ENCODE assay signal across 20 mouse cellular contexts in the genomic region with DNA sequence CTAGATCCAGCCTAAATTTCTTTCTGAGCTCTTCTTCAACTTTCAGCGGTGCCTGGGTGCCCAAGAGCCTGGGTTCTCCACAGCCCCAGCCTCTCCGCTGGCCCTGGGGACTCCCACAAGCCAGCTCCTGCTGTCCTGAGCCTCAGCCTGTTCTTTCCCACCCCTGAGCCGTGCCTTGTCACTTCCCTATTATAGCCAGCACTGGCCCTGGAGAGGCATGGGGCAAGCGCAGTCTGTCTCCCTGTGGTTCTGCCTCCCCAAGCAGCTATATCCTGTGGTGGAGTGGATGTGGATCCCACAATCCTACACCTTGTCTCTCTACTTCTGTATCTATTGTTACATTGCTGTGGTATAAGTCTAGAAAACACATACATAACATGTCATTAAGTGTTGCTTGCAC.
"Had no signal": no experiment of that assay in that cellular context is flagged by ENCODE, and none has a peak within 500 bp of the region (broad histone marks: within the 10 kb centered on the region; RNA-seq: fewer than 3 reads in every experiment).

No protein-coding gene starts in this region.

- H3K9me3 ChIP-seq: liver, embryonic 13.5 days; megakaryocyte, embryonic 14.5 days; midbrain, embryonic 15.5 days; neural tube, embryonic 13.5 days had no signal

- H3K9ac ChIP-seq: liver, embryonic 13.5 days; midbrain, embryonic 15.5 days; neural tube, embryonic 13.5 days had no signal

- H3K4me1 ChIP-seq: liver, embryonic 13.5 days; midbrain, embryonic 15.5 days; neural tube, embryonic 13.5 days had no signal

- H3K36me3 ChIP-seq: liver, embryonic 13.5 days; midbrain, embryonic 15.5 days; neural tube, embryonic 13.5 days had no signal

- H3K27me3 ChIP-seq: liver, embryonic 13.5 days; megakaryocyte, embryonic 14.5 days; midbrain, embryonic 15.5 days; neural tube, embryonic 13.5 days had no signal

- H3K4me3 ChIP-seq: left cerebral cortex, adult 2 months; liver, embryonic 13.5 days; megakaryocyte, embryonic 14.5 days; midbrain, embryonic 15.5 days; myocyte; neural tube, embryonic 13.5 days had no signal

- ATAC-seq: midbrain, embryonic 15.5 days had no signal

- H3K27ac ChIP-seq: left cerebral cortex, adult 2 months; liver, embryonic 13.5 days; midbrain, embryonic 15.5 days; neural tube, embryonic 13.5 days; stomach, postnatal 0 days had no signal

- DNase-seq: kidney, adult 18-20 months; kidney, adult 9 months; kidney, postnatal 14 days; layer of hippocampus, postnatal 36 days; liver, embryonic 13.5 days; lung, adult 2 months; lung, postnatal 14 days; lung, postnatal 4 days; retina, postnatal 1 day; right cerebral cortex, postnatal 14 days; right cerebral cortex, postnatal 4 days; thymus, adult 2 months; thymus, postnatal 14 days; thymus, postnatal 4 days had no signal
